Mouse (Mus musculus) erythroblast, embryonic 14.5 days (primary cell): ENCODE data around the gene Olfr95.

Source experiments
- GATA1 ChIP-seq: IDR thresholded peaks from 2 replicates; pipeline ENCODE4 v1.6.1; 2012; ENCODE audit warnings: low read length, inconsistent platforms, mixed read lengths
- TAL1 ChIP-seq: IDR thresholded peaks from 3 replicates; pipeline ENCODE4 v1.6.1; 2012; ENCODE audit warnings: low read length, inconsistent platforms, mixed read lengths

- TF ChIP-seq TAL1: no peak
- no peak for TF ChIP-seq GATA1
Measured at GRCm38 (mm10) chr17:37210884-37211768, 1.8 kb downstream of the Olfr95 start.
